Mouse (Mus musculus) liver, adult (tissue): ENCODE data around the gene Mcam.
A peak's percentile ranks its signal among the peaks of the same experiment; 100 is the strongest.

Experiments
- GATA4 ChIP-seq: IDR thresholded peaks from 2 replicates; pipeline ENCODE4 v1.6.1; 2014; ENCODE audit warnings: mild to moderate bottlenecking, low read length; ENCODE audit not compliant: insufficient replicate concordance

Mcam gene

GRCm38 (mm10) chr9:44125546-44126428 lies 8.5 kb upstream of the Mcam start:
- TF ChIP-seq GATA4, result no peak

- no peak for TF ChIP-seq GATA4
Measured at GRCm38 (mm10) chr9:44126746-44127145, 7.5 kb upstream of the Mcam start.

- TF ChIP-seq GATA4, result peak; percentile 34; the same call in 1 of the 2 replicates
Measured at GRCm38 (mm10) chr9:44127351-44127801, 6.9 kb upstream of the Mcam start.

GRCm38 (mm10) chr9:44129633-44130032 lies 4.6 kb upstream of the Mcam start:
- TF ChIP-seq GATA4, result no peak

- peak; percentile 26; the same call in 1 of the 2 replicates for TF ChIP-seq GATA4
Measured at GRCm38 (mm10) chr9:44130034-44130433, 4.2 kb upstream of the Mcam start.

GRCm38 (mm10) chr9:44130581-44131275 lies 3.5 kb upstream of the Mcam start:
- no peak for TF ChIP-seq GATA4

- TF ChIP-seq GATA4, result no peak
Measured at GRCm38 (mm10) chr9:44131276-44131590, 3.0 kb upstream of the Mcam start.

- TF ChIP-seq GATA4, result no peak
Measured at GRCm38 (mm10) chr9:44132200-44132599, 2.1 kb upstream of the Mcam start.

GRCm38 (mm10) chr9:44133287-44133686 lies 982 bp upstream of the Mcam start:
- TF ChIP-seq GATA4, result no peak

- TF ChIP-seq GATA4, result no peak
Measured at GRCm38 (mm10) chr9:44134851-44135730, 822 bp downstream of the Mcam start.

- TF ChIP-seq GATA4, result no peak
Measured at GRCm38 (mm10) chr9:44135731-44136411, 1.6 kb downstream of the Mcam start.

GRCm38 (mm10) chr9:44137846-44138245 lies 3.6 kb downstream of the Mcam start:
- TF ChIP-seq GATA4, result no peak

GRCm38 (mm10) chr9:44141951-44142350 lies 7.7 kb downstream of the Mcam start:
- no peak for TF ChIP-seq GATA4

GRCm38 (mm10) chr9:44143421-44143820 lies 9.2 kb downstream of the Mcam start:
- no peak for TF ChIP-seq GATA4

GRCm38 (mm10) chr9:44144023-44144717 lies 9.9 kb downstream of the Mcam start:
- no peak for TF ChIP-seq GATA4

- no peak for TF ChIP-seq GATA4
Measured at GRCm38 (mm10) chr9:44144718-44145060, 10.4 kb downstream of the Mcam start.
